Mouse (Mus musculus): ENCODE results near the gene Lck.
A peak's percentile ranks its signal among the peaks of the same experiment; 100 is the strongest.
"Not testable (repeated sequence)": the region's sequence is repeated elsewhere in the genome, so short reads cannot be mapped to it uniquely, and the experiment has no call there.

The Lck gene

DNA sequence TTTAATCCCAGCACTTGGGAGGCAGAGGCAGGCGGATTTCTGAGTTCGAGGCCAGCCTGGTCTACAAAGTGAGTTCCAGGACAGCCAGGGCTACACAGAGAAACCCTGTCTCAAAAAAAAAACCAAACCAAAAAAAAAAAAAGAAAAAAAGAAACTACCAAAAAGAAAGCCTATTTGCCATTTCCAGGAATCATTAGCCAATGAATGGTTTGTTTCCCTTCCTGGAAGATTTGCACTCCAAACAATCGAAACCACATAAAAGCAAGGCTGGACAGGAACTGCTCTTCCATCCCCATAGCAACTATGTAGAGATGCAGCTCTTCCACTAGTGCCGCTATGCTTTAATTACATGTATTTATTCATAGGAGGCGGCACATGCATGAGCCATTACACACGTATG is 18.9 kb downstream of the Lck start:
- DNase-seq, result not testable (repeated sequence)

DNA sequence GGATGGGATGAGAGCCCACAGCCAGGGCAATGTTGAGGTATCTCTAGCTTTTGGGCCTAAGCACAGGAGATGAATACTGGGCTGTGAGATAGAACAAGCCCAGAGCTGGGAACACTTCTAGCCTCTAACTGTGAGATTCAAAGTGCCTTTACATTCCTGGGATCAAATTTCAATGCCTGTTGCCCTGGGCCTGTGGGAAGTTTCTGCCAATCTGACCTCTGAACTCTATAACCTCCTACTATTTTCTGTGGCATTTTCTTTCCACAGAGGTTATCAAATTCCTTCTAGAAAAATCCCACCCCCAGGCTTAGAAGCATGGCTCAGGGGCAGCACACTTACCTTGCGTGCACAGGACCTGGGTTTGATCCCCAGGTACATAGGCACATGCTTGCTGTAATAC is 23.1 kb downstream of the Lck start:
- no peak for DNase-seq

DNA sequence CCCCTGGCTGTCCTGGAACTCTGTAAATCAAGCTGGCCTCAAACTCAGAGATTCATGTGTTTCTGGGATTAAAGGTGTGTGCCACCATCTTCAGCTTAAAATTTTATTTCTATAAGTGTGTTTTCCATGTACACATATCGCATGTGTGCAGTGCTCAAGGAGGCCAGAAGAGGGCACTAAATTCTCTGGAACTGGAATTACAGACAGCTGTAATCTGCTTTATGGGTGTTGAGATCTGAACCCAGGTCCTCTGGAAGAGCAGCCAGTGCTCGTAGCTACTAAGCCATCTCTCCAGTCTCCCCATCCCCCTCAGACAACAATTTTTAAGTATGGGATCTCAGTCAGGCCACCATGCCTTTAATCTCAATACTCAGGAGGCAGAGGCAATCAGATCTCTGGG is 24.1 kb downstream of the Lck start:
- DNase-seq, result peak in 1 of 2 experiments; percentile 58

DNA sequence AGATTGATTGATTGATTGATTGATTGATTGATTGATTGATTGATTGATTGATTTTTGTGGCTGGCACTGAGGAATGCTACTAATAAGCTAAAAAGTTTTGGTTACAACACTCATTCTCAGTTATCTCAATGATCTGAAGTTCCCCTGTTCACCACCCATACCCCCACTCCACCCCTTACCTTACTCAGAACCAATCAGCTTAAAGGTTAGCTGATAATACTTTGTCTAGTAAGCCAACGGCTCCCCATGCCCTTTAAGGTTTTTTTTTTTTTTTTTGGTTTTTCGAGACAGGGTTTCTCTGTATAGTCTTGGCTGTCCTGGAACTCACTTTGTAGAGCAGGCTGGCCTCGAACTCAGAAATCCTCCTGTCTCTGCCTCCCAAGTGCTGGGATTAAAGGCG is 25.8 kb downstream of the Lck start:
- not testable (repeated sequence) for DNase-seq

DNA sequence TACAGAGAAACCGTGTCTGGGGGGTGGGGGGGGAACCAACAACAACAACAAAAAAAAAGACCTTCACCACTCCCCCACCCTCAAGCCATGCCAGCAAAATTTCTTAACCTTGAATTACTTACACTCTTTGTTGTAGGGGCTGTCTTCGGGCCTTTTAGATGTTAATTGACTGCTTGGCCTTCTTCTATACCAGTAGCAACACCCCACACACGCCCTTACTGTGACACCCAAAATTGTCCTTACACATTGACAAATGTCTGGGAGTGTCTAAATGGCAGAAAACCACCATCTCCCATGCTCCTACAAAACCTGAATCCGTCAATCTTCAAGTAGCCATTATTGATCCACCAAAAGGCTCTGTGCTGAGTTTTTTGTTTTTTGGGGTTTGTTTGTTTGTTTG is 29.3 kb downstream of the Lck start:
- DNase-seq, result no peak

DNA sequence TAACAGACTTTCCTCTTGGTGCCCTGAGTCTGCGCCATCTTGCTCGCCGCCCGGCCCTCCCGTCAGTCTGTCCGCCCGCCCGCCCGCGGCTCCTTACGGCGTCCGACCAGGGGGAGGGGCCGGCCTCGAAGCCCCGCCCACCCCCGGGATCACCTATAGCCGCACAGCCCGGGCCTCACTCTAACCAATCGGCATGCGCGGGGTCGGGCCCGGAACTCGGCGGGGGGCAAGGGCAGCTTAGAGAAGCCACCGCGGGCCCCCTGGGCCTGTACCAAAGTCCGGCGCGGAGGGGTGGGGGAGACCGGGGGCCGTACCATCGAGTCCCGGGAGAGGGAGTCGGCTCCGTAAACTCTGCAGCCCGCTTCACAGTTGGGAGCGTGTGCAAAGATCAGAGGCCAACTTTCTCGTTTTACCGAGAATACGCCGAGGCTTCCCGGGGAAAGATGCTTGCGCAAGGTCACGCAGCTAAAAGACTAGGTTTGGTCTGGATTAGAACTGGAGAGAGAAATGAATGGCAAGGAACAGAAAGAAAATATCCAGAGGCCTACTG is 30.8 kb downstream of the Lck start, which contains the start of gene Hdac1:
TSS of gene Hdac1 (minus strand) at position 122 of the 550 bp plus-strand sequence.
- DNase-seq, result peak; percentile 97

DNA sequence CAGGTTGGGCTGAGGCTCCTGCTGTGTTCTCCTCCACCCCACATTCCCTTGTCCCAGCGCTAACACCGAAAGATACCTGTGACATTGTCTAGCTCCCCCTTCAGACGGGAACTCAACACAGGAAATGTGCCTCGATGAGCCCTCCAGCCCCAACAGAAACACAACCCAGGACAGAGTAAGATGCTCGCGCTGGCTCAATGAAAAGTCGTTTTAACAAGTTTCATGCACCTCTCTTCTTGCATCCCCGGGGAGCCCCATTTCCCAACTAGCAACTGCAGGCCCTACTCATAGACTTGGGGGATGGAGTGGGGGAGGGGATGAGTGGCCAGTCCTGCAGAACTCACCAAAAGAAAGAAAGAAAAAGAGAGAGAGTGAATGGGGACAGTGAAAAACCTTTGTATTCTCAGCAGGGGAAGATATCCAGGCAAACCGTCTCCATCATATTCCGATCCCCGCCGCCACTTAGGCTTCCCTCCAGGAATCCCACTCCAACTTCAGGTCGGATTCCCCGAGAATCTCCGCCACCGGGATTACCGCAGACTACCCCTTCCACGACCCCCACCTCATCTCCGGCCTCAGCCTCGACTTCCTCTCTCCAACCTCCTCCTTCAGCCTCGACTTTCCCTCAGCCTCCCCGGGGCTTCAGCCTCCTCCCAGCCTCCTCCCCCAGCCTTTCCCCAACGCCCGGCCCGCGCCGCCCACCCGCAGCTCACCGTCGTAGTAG is 31.4 kb downstream of the Lck start:
- peak; percentile 11 to 37 for DNase-seq

DNA sequence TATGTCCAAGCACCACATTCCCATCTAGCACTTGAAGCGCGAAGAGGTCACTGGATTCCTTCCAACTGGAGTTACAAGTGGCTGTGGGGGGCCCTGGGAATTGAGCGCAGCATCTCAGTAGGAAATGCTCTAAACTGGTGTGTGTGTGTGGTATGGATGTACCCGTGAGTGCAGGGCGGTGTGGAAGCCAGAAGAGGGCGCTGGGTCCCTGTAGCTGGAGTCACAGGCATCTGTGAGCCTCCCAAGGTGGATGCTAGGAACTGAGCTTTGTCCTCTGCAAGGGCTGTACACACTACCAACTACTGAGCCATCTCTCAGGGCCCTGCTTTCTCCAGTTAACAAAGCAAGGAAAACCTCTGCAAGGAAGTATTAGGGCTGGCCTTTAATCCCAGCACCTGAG is 33.4 kb downstream of the Lck start:
- DNase-seq, result peak; percentile 14 to 47

DNA sequence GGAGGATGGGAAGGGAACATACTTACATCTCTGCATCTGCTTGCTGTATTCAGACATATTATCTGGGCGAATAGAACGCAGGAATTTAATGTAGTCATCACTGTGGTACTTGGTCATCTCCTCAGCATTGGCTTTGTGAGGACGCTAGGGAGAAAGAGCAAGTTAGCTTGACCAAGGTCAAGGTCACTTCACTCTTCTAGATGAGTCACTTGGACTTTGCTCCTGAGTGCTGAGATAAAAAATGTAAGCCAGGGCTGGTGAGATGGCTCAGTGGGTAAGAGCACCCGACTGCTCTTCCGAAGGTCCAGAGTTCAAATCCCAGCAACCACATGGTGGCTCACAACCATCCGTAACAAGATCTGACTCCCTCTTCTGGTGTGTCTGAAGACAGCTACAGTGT is 44.5 kb downstream of the Lck start:
- DNase-seq, result not testable (repeated sequence)

DNA sequence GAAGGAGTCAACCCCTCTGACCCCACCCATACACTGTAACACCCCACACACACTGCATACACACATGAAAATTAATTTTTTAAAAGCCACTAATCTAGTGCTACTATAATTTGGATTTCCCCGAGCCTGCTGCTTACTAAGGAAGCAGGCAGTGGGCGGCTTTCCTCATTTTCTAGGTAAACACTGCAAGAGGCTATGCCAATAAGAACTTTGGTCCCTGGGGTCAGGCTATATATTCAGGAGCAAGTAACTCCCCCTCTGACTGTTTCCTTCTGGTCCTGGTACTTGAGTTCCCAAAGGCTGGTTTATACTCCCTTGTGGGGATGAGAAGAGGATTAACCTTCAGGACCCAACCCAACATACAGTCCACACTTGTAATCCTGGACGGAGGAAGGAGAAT is 47.6 kb downstream of the Lck start:
- no peak for DNase-seq

DNA sequence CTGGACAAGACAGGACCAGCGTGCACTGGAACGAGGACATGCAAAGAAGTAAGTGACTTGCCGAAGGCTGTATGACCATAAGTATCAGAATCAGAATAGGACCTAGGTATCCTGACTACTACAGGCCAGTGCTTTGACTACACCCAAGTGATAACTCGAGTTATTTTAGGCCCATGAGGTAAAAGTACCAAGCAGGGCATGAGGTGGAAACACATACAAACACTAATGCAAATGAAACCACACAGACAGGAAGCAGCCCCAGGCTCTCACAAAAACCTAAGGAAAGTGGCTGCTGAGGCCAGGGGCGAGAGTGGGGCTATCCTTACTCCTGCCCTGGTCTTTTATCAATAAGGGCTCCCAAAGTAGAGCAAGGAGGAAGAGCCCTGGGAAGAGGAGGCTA is 48.1 kb downstream of the Lck start:
- DNase-seq, result peak; percentile 17 to 24

DNA sequence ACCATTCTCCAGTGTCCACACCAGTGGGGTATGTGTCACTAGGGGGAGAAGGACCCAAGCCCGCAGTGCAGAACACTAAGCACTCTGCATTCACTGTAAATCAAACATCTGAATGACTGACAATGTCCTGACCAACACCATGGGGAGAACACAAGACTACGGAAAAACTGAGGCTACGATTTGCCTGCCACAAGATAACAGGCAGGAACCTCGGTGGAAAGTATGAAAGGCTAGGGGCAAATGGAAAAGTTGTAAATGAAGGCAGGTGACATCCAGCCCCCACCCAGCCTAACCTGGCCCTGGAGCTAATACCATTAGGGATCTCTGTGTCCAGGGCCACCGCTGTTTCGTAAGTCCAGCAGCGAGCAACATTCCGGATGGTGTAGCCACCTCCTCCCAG is 54.9 kb downstream of the Lck start:
- no peak for DNase-seq

DNA sequence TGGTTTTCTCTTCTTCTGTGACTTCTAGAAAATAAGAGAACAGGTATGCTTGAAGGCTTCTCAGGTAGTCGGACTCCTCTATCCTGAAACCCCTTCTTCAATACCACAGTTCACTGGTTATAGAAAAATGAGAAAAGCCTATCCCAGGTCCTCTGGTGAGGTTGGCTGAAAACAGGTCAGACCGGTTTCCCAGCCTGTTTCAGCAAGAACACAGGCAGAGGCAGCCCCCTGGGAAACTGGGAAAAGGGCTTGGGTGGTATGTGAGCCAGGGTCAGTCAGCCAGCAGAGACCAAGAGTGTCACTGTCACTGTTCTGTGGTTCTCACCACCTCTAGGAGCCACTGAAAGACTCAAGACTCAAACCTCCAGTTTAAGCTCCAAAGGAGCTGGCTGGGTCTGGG is 56.5 kb downstream of the Lck start:
- DNase-seq, result no peak

DNA sequence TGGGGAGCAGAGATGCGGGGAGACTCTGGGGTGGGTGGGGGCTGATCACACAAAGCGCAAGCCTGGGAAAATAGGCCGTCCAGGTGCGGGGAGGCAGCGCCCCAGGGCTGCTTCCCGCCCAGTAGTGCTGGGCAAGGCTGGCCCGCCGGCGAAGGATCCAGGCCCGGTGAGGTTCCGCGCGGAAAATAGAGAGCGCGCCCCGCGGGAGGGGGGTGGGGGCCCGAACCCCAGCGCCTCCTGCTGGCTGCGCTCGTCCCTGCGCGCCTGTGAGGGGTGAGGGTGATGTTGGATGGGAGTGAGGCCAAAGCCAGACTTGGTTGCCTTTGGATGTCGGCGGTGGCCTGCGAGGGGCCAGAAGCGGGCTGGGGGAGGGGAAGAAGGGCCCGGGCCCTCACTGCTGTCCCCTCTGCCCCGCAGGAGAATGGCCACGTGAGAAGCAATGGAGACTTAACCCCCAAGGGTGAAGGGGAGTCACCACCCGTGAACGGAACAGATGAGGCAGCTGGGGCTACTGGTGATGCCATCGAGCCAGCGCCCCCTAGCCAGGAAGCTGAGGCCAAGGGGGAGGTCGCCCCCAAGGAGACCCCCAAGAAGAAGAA is 59.0 kb downstream of the Lck start:
- DNase-seq, result peak; percentile 49 to 73

DNA sequence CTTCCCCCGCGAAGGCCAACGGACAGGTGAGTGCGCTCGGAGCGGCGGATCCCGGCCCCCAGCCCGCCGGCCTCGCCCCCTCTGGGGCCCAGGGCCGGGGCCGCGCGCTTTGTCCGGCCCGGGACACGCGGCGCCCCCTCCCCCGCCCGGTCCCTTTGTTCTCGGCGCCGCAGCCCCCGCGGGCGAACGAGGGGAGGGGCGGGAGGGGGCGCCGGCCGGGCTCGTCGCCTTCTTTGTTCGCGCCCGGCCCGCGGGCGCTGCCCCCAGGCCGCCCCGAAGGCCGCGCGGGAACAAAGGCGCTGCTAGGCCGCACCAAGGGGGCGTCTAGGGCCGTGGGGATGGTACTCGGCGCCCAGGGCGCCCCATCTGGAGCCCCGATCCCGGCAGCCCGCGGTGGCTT is 59.5 kb downstream of the Lck start:
- DNase-seq, result no peak

DNA sequence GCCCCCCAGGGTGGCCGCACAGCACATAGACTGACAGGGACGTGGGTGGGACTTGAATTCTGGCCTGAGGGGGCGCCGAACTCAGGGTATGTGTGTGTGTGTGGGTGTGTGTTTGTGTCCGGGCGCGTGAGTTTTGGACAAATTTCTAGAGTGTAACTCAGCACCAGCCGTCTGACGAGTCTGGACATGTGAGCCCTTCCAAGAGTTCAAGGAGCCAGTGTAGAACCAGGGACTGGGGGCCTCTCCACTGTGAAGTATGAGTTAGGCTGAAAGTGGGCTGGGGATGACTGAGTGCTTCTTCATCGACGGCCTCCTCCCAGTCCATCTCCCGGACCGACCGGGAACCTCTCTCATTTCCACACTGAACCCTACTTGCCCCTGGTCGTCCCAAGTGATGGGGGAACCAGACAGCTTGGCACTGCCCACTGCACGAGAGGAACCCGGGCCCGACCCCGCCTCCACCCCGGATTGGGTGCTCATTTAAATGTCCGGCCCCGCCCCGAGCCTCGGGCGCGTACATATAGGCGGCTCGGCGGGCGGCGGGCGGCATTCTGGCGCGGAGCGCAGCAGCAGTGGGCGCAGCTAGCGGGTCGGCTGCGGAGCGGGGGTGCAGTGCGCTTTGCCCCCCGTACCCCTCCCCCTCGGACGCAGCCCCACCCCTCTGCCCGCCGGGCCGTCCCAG is 60.2 kb downstream of the Lck start, which contains the start of gene Marcksl1:
TSS of gene Marcksl1 (plus strand) at position 496 of the 682 bp plus-strand sequence.
- DNase-seq, result peak; percentile 81 to 94

DNA sequence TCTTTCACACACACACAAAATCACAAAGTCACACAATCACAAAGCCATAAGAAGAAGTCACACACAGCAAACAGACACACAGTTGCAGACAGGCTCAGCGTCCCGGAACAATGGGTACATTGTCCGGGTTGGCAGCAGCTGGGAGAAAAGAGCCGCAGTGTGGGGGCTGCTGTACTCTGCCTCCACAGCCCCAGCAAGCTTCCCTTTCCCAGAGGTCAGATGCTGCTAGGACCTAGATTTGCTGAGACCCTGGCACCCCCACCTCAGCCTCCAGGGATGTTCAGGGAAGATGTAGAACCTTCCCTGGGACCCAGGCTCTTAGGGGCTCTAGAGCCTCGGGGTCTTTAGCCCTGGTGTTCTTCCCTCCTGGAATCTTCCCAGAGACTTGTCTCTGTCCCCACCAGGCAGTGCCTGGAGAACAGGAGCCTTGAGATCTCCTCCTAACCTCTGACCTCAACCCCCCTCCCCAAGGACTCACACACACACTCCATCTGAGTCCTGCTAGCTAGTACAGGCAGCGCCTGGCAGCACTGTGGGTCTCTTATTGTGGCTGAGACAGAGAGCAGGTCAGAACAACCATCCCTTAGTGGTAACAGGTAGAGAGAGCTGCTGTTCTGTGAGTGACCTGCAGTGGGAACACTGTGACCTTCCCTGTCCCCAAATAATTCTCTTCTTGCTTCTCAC is 61.9 kb downstream of the Lck start:
- no peak for DNase-seq

DNA sequence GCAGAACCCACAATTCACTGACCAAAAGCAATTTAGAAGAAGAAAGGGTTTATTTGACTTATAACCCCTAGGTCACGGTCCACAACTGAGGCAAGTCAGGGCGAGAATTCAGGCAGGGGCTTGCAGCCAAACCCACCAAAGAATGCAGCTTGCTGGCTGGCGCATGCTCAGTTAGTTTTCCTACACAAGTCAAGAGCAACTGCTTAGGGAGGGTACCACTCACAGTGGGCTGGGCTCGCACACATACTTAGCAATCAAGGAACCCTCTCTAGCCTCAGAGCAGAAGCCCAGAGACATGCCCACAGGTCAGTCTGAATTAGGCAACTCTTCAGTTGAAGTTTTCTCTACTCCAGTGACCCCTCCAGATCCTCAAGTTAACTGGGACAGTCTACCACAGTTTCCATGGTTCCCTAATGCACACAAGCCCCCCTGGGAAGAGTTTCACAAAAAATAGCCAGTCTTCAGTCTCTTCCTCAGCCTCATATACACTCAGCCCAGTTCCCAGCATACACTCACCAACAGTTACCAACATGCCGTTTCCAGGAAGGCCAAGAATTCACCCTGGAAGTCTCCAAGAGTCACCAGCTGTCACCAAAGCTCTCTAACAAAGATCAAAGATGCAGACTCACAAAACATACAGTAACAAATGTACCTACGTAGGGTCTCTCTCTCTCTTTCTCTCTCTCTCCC is 62.6 kb downstream of the Lck start:
- no peak for DNase-seq

DNA sequence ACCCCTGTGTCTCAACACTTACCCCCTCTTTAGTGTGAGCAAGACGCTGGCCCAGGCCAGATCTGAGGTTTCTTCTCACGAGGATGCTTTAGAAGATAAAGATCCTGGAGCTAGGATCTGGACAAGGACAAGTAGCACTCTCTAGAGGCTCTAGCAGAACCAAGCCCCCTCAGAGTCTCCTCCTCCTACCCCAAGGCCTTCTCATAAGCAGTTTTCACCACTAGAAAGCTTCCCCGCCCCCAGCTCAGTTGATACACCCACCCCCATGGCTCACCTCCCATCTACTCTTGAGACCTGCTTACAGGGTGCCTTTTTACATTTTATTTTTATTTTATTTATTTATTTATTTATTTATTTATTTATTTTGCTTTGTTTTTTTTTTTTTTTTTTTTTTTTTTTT is 63.8 kb downstream of the Lck start:
- no peak for DNase-seq

DNA sequence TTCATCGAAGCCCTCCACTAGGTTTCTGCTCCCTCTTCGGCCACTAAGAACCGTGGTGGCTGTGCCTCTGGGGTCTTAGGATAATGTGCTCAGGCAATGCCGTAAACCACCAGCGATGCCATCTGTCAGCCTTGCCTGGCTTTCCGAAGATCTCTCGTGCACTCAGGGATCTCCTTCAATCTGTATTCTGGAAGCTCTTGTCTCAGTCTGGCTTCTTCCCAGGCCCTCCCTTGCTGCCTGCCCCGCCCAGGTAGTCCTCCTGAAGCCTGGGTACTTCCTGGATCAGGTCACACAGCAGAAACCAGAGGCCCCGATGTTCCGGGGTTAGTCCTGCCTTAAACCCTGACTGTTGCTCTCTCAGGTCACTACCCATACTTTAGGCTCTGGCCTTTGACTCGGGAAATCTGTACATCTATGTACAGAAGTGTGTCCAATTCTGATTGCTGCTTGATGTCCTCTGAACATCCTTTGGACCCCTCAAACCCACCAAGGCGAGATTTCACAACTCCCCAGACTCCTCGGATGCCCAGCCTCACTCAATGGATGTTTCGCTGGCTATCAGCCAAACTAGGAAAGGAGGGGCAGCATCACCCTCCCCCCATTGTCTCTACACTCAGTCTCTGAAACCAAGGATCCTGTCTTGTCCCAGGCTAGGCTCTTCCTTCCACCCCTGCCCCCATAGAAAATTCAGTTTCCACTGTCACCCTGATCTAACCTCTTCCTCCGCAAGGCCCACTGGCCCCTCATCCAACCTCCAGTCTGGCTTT is 64.4 kb downstream of the Lck start:
- DNase-seq, result no peak

DNA sequence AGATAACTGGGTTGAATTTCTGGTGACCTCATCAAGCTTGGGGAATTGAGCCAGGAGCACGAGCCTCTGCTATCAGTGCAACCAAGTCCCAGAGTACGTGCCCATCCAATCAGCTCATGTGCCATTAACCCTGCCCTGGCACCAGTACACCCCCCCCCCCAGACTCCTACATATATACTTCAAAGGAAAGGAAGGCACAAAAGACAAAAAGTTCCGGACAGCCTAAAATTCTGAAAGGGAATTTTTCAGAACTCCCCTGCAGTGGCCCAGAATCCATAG is 65.3 kb downstream of the Lck start:
- no peak for DNase-seq
